Mouse (Mus musculus) gastrocnemius, postnatal 25 days (tissue): ENCODE data around the gene Crocc. TPM values are rescaled to one million over a fixed set of nuclear protein-coding genes. Genes with fewer than 3 reads are reported as not detected.

ENCODE experiments used
- DNase-seq: peaks from one replicate; pipeline ENCODE4 v3.0.0; 2022
- total RNA-seq, 2 experiments: library from RNA; stranded (reverse); gene quantifications; 1 replicate in 1 of 2; 2 replicates in 1 of 2; pipeline ENCODE4 v1.2.3; 2021

The Crocc gene
- total RNA-seq, 2 experiments from 2014 or later, result 1.8 to 2.4 TPM

DNA sequence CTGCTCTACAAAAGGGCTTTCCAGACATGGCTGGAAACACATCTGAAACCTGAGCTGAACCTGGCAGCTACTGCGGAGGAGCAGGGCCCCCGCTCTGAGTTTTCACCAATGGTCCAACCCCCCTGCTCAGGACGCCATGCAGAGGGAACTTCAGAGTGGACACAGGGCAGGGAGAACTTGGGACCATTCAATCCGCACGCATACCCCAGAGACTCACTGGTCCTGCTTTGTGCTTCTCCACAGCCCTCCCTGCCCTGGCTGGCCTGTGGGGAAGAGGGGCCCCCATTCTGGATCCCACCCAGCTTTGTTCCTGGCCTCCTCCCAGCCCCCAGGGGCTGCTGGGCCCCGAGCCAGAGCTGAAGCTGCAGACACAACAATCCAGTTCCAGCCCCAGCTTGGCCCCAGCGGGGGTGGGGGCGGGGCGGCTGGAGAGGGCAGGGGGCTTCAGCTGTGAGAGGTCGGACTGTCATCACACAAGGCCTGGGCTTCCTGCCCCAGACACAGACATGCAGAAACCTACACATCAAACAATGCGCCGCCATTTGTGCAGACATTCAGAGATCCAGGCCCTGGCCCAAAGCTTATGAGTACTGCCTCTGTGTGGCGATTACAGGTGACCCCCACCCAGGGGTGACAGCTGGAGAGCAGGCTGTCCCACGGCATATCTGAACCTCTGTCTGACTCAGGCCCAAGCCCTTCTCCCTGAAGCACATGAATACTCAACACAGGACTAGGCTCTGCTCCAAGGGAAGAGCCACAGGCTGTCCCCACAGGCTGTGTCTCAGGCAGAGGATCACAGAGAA is 39.3 kb downstream of the Crocc start:
- peak; percentile 65 for DNase-seq

DNA sequence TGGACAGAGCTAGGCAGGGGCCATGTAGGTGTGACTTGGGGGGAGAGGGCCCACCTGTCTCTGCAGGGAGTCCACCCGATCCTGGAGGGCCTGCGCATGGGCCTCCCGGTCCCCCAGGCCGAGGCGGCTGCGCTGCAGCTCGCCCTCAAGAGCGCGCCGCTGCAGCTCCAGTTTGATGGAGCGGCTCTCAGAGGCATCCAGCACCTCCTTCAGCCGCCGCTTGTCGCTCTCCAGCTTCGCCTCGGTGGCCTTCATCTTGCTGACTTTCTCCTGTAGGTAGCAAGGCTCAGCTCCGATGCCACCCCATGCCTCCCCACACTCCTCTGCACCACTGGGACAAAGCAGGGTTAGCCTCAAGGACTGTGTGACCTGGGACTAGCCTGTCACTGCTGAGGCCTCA is 40.1 kb downstream of the Crocc start:
- DNase-seq, result no peak

DNA sequence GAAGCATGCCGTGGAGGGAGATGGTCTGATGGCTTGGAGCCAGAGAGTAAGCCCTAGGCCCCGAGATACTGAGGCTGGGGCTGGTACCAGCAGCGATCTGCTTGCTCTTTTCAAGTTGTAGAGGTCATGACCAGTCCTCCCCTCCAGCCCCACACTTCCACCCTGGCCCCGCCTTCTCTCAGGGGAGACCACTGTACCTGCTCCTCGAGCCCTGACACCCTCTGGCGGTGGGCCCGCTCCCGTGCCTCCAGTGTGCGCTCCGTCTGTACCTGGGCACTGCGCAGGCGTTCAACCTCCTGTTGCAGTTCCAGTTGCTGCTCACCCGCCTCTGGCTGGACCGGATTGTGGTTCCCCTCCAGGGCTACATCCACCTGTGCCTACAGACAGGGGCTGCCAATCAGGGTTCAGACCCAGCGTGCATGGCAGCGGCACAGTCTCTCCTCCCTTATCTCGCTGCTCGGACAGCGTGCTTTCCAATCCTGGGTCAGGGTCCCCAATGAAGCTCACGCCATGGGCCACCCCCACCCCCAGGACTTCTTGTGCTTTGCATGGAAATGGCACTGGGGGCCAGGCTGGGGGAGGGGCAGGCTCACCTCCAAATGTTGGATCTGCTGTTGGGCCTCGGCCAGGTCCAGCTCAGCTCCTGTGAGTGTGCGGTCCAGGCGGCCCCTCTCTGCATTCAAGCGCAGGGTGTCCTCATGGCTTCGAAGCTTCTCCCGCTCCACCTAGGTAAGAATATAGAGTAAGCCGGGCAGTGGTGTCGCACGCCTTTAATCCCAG is 42.5 kb downstream of the Crocc start:
- no peak for DNase-seq

DNA sequence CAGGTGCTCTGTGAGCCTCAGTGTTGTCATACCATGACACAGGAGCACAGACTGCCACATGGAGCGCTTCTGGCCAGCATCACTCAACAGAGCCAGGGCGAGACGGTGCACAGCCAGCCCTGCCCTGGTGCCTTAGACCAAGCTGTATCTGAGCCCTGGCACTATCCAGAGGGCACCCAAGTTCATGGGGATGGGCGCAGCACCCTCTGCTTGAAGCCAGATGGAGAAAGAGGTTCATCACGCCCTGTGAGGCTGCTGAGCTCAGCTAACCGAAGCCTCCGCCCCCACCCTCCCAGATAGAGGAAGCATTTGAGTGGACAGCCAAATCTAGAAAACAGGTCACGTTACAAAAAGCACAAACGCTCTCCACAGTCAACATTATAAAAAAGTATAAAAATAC is 44.0 kb downstream of the Crocc start:
- DNase-seq, result peak; percentile 69

DNA sequence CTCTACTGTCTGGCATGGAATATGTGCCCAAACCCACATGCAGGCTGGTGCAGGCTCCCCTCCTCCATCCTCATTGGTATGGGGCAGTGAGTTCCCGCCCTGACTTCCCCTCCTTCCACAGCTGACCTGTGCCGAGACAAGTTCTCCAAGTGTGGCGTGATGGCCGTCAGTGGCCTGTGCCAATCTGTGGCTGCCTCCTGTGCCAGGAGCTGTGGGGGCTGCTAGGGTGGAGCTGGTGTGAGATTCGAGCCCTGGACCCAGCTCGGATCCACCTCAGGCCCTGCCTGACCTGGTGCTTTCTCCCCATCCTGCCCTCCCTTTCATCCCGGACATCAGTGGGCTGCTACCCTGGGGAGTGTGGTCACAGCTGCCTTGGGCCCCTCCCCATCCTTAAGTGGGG is 45.0 kb downstream of the Crocc start:
- no peak for DNase-seq

DNA sequence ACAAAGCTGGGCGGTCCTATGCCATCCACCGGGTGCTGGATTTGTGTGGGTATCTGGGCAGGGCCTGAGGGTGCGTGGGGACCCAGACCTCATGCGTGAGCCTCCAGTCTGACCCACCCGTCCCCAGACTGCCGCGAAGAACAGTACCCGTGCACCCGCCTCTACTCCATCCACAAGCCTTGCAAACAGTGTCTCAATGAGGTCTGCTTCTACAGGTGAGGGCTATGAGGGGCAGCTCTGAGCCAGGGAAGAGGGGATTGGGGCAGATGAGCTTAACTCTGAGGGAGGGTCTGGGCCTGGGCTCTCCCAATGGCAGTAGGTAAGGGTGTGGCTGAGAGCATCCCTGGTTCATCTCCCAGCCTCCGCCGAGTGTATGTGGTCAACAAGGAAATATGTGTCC is 45.5 kb downstream of the Crocc start:
- no peak for DNase-seq

DNA sequence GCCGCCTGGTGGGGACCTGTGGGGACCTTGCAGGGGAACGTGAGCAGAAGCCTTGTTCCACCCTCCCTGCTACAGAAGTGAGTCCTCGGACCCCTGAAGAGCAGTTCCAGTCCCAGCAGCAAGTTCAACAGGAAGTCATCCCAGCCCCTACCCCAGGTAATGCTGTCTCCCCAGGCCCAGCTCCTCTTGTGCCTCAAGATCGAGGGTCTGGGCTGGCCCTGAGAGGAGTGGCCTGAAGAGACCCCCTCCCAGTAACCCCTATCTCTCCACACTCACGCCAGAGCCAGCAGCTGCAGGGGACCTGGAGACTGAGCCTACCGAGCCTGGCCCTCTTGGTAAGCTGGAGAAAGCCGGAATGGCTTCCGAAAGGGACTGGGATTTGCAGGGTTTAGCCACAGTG is 46.2 kb downstream of the Crocc start:
- no peak for DNase-seq

DNA sequence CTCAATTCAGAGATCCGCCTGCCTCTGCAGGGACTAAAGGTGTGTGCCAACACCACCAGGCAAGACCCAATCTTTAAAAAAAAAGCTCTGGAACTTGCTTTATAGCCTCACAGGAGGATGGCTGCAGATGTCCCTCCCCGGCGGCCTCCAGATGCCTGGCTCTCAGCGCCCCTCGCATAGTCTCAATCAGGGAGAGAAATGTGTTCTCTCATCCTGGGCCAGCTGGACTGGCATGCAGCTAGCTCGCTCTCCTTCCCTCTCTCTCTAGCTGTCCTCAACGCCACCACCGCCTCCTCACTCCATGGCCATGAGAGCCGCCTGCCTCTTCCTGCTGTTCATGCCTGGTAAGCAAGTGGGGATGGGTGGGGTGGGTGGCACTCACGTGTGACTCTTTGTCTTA is 47.8 kb downstream of the Crocc start:
- DNase-seq, result no peak

DNA sequence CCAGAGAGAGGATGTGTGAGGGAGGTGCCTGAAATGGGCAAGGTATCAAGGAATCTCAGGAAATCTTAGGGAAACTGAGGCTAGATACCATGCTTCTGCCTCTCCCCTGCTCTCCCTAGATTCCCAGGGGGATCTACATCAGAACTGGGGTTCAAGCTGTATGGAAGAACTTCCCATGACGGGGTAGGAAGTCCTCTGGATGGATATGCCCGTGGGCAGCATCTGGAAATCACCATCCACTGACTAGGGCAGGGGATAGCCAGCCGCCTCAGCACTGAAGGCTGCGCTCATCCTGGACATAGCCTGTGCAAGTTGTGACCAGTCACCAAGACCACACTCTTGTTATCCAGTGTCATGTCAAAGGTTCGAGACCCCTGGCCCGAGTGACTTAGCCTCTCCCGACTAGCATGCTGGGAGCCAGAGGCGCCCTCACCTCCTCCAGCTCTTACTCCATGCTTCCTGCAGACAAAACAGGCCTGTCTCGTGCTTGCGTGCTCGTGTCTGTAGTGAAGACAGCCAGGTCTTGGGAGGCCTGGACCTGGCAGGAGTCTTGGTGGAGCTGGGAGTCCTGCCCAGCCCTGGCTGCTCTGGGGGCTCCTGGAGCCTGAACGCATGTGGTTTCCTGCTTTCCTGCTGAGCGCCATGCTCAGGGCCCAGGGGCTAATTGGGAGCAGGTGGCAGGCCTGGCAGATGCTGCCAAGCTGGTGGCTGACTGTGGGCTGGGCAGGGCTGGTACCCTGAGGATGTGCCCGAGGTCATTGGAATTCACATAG is 48.6 kb downstream of the Crocc start:
- DNase-seq, result peak; percentile 69

GRCm38 (mm10) chr4:141010941-141011429 is 49.4 kb downstream of the Crocc start:
- peak; percentile 38 for DNase-seq

DNA sequence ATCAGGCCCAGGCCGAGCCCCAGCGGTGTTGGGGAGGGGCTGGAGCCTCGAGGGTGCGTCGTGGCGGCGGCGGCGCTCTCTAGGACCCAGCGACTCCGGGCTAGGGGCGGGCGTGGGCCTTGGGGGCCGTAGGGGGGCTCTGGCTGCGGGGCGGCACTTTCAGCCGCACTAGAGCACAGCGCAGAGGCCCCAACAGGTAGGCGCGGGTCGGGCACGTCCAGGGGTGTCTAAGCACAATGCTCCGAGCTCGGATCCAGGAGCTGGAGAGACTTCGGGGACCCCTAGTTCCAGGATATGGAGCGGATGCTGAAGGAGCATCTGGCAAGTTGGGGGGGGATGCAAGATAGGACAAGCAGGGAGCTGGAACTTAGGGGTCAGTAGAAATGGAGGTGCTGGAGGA is 49.8 kb downstream of the Crocc start:
- DNase-seq, result no peak

DNA sequence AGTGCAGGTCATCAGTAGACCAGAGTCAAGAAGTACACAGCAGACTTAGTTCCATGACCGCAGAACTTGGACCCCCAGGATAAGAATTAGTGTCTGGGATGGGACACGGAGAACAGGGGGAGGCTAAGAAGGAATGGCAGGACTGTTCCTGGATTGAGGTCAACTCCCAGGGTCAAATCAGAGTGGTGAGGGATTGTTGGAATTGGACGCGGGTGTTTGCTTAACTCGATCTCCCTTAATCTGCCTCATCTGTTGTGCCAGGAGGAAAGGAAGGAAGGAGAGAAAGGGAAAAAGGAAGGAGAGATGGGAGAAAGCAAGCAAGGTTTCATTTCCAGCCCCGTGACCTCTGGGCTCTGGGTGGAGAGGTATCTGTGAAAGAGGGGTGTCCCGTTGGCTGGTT is 50.2 kb downstream of the Crocc start, which contains the start of gene Mfap2:
Gene Mfap2, plus strand, starts transcription at position 301 of the 400 bp plus-strand sequence.
- DNase-seq, result no peak

GRCm38 (mm10) chr4:141008028-141008427 is 52.3 kb downstream of the Crocc start:
- peak; percentile 71 for DNase-seq

- no peak for DNase-seq
Observed at GRCm38 (mm10) chr4:141005983-141006382, 54.4 kb downstream of the Crocc start.

DNA sequence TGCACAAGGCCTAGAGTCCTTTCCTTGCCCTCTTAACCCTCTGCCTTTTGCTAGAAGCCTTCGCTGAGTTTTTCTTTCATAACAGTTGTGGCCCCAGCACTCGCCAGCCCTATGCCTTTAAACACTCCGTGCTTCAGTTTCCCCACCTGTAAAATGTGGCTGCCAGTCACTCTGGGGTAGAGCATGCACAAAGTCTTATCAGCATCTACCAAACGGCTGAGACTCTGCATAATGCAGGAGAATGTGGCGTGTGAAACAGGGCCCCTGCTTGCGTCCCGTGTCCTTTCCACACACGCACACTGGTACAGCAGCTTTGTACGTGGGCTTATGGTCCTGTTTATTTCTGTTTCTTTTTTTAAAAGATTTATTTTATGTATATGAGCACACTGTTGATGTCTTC is 63.5 kb downstream of the Crocc start:
- DNase-seq, result no peak

GRCm38 (mm10) chr4:140995811-140996210 is 64.5 kb downstream of the Crocc start:
- no peak for DNase-seq

DNA sequence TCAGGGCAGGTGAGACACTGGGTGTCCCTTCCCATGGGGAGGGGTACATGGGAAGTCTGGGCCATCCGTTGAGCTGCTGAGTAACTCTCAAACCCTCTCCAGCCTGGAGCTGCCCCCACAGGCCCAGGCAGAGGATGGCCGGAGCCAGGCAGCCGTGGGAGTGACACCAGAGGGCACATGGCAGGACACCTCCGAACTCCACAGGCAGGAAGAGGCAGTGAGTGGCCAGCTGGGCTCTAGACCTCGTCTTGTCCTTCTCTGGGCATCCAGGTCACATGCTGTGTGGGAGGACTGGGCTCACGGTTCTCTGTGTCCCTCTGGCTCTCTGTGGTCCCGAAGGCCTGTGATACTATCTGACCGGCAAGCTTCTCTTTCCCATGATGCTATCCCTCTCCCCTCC is 66.5 kb downstream of the Crocc start:
- DNase-seq, result no peak

GRCm38 (mm10) chr4:140992215-140992614 is 68.1 kb downstream of the Crocc start:
- no peak for DNase-seq

DNA sequence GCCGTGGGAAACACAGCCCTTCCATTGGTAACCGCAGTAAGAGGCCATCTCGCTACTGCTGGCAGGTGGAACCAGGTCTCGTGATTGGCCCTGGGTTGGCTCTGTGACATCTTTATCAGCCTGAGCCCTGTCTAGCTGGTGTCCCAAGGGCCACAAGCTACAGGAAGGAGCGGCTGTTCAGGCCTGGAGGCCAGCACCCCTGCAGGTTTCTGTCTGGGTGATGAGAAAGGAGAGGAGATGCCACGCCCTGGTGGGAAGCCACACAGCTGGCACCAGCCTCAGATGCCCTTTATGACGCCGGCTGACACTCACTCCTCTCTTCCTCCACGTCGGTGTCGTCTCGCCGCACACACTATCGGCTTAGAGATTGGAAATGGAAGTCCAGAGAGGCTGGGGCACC is 70.9 kb downstream of the Crocc start:
- DNase-seq, result no peak

- no peak for DNase-seq
Observed at GRCm38 (mm10) chr4:140988706-140989290, 71.6 kb downstream of the Crocc start.

- no peak for DNase-seq
Observed at GRCm38 (mm10) chr4:140987476-140987875, 72.9 kb downstream of the Crocc start.

DNA sequence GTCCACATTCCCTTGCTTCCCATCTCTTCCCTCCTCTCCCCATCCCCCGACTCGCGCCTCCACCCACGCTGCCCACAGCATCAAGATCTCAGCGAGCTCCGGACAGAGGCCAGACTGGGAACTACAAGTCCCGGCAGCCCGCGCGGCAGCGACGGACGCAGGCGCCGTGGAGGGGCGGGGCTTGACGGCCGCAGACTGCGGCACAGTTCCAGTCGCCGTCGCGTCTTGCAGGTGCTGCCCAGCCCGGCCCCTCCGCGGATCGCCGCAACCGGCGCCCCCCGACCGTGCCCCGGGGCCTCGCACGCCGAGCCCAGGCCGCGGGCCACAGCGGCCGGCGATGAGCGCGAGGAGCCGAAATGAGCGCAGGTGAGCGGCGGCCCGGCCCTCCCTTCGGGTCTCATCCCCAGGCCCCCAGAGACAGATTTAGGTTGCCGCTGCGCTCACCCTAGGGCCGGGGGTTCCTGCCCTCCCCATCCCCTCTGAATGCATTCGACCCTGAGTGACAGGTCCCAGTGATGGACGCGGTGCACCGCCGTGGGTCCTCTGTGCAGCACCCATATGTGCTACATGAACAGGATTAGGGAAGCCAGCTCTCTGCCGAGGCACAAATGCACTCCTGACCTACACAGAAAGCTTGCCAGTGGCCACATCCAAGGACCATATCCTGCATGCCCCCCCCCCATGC is 73.5 kb downstream of the Crocc start, which contains the start of gene Atp13a2:
Gene Atp13a2, plus strand, starts transcription at position 163 of the 685 bp plus-strand sequence.
- peak; percentile 86 for DNase-seq
